18 mouse cellular contexts compared by ENCODE assay signal in the genomic region with DNA sequence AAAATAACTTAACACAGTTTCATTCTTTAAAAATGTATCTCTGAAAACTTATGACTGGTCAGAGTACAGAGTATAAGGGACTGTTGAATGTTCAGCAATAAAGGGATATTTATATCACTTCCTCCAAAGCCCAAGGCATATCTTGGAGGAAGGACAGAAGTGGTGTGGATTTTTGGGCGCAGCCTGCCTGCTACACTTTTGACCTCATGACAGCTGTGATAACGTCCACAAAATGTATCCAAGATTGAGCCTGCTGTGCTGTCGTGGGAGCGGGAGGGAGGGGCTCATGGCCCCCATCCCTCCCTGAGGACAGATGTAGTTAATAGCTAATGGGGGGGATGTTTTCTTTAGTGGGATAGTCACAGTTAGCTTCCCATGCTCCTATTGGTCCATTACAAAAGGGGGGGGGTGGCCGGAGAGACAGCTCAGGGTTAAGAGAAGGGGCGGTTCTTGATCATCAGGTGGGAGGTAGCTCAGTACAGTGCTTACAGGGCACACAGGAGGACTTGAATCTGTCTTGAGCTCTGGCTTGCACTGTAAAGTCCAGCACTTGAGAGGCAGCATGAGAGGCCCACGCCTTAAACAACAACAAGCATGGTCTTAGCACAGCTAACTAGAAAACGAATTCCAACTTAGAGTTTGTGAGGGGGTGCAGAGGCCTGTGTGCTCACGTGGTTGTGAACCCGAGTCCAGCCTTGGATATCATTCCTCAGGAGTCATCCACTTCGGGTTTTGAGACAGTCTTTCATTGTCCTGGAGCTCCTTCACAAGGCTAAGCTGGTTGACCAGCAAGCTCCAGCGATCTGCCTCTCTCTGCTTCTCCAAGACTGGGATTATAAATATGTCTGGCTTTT. TPM values are rescaled to one million over a fixed set of nuclear protein-coding genes. Genes with fewer than 3 reads are reported as not detected.
A peak's percentile ranks its signal among the peaks of the same experiment; 100 is the strongest.
DNase-seq lines count a peak whose midpoint lies in the region; ATAC-seq and TF ChIP-seq lines count a peak whose summit lies in the region.
"Had no signal": no experiment of that assay in that cellular context is flagged by ENCODE, and none has a peak within 500 bp of the region (broad histone marks: within the 10 kb centered on the region; RNA-seq: fewer than 3 reads in every experiment).

No protein-coding gene starts in this region.

- H3K27ac ChIP-seq in heart, embryonic 10.5 days, result peak overlapping the region; percentile 0; the same call in 1 of the 2 replicates
- H3K27ac ChIP-seq in kidney, embryonic 16.5 days (ENCODE audit: low read length), result 0 out of 2 replicates have a peak overlapping the region, but pooled peaks have one; percentile 6
- H3K27ac ChIP-seq in midbrain, embryonic 11.5 days (ENCODE audit: low read depth, low read length), result no peak overlapping the region
- H3K27ac ChIP-seq in midbrain, embryonic 15.5 days, result no peak overlapping the region
- 0 out of 2 replicates have a peak overlapping the region, but pooled peaks have one; percentile 13 for H3K27ac ChIP-seq in stomach, postnatal 0 days (replicated peaks)
- H3K27ac ChIP-seq: forebrain, embryonic 12.5 days; hindbrain, embryonic 12.5 days; liver, embryonic 15.5 days; midbrain, embryonic 13.5 days had no signal

- 54% methylated on average over 12 of the region's 12 CpGs for WGBS in heart, embryonic 10.5 days
- 61% methylated on average over 12 of the region's 12 CpGs for WGBS in kidney, embryonic 16.5 days
- 80% methylated on average over 12 of the region's 12 CpGs for WGBS in midbrain, embryonic 11.5 days
- WGBS in midbrain, embryonic 15.5 days, result 82% methylated on average over 12 of the region's 12 CpGs
- WGBS in stomach, postnatal 0 days, result 64% methylated on average over 12 of the region's 12 CpGs

- H3K9me3 ChIP-seq in heart, embryonic 10.5 days, result no peaks in the 10 kb centered on the region
- no peaks in the 10 kb centered on the region for H3K9me3 ChIP-seq in kidney, embryonic 16.5 days (ENCODE audit: low read length)
- no peaks in the 10 kb centered on the region for H3K9me3 ChIP-seq in midbrain, embryonic 11.5 days (ENCODE audit: control insufficient read depth, low read length)
- H3K9me3 ChIP-seq in midbrain, embryonic 15.5 days, result no peaks in the 10 kb centered on the region
- no peaks in the 10 kb centered on the region for H3K9me3 ChIP-seq in stomach, postnatal 0 days (ENCODE audit: control insufficient read depth, low read length)
- H3K9me3 ChIP-seq: forebrain, embryonic 12.5 days; hindbrain, embryonic 12.5 days; liver, embryonic 15.5 days; midbrain, embryonic 13.5 days had no signal

- peaks cover 36% of the 10 kb centered on the region for H3K36me3 ChIP-seq in heart, embryonic 10.5 days
- peaks cover 14% of the 10 kb centered on the region for H3K36me3 ChIP-seq in kidney, embryonic 16.5 days (ENCODE audit: insufficient read depth, low read length)
- peaks cover 4% of the 10 kb centered on the region for H3K36me3 ChIP-seq in midbrain, embryonic 11.5 days (ENCODE audit: control insufficient read depth, insufficient read depth, low read length)
- no peaks in the 10 kb centered on the region for H3K36me3 ChIP-seq in midbrain, embryonic 15.5 days (replicated peaks)
- H3K36me3 ChIP-seq in stomach, postnatal 0 days (ENCODE audit: control insufficient read depth, insufficient read depth, low read length), result no peaks in the 10 kb centered on the region

- no peak overlapping the region for H3K9ac ChIP-seq in kidney, embryonic 16.5 days (replicated peaks; ENCODE audit: low read length)
- no peak overlapping the region for H3K9ac ChIP-seq in midbrain, embryonic 11.5 days (ENCODE audit: low read length)
- H3K9ac ChIP-seq in midbrain, embryonic 15.5 days, result no peak overlapping the region
- no peak overlapping the region for H3K9ac ChIP-seq in stomach, postnatal 0 days (ENCODE audit: low read length)
- H3K9ac ChIP-seq: forebrain, embryonic 12.5 days; hindbrain, embryonic 12.5 days; liver, embryonic 15.5 days; midbrain, embryonic 13.5 days had no signal

- TF ChIP-seq CTCF in stomach, postnatal 0 days (IDR thresholded peaks at IDR 0.05; ENCODE audit: low read depth), result no peak

- no peak overlapping the region for H3K4me3 ChIP-seq in heart, embryonic 10.5 days
- H3K4me3 ChIP-seq in kidney, embryonic 16.5 days (ENCODE audit: low read length), result no peak overlapping the region
- H3K4me3 ChIP-seq in midbrain, embryonic 11.5 days (ENCODE audit: low read depth, low read length), result no peak overlapping the region
- no peak overlapping the region for H3K4me3 ChIP-seq in midbrain, embryonic 15.5 days
- H3K4me3 ChIP-seq in stomach, postnatal 0 days (ENCODE audit: low read depth, low read length), result no peak overlapping the region
- H3K4me3 ChIP-seq: forebrain, embryonic 12.5 days; hindbrain, embryonic 12.5 days; liver, embryonic 15.5 days; midbrain, embryonic 13.5 days had no signal

- peaks cover 17% of the 10 kb centered on the region; the same call in 1 of the 2 replicates for H3K4me1 ChIP-seq in heart, embryonic 10.5 days
- peaks cover 5% of the 10 kb centered on the region; the same call in 1 of the 2 replicates for H3K4me1 ChIP-seq in kidney, embryonic 16.5 days (ENCODE audit: insufficient read depth, low read length)
- H3K4me1 ChIP-seq in midbrain, embryonic 11.5 days (ENCODE audit: control insufficient read depth, insufficient read depth, low read length), result no peaks in the 10 kb centered on the region
- no peaks in the 10 kb centered on the region for H3K4me1 ChIP-seq in midbrain, embryonic 15.5 days
- H3K4me1 ChIP-seq in stomach, postnatal 0 days (replicated peaks; ENCODE audit: control insufficient read depth, insufficient read depth), result no peaks in the 10 kb centered on the region
- H3K4me1 ChIP-seq: forebrain, embryonic 12.5 days; hindbrain, embryonic 12.5 days; liver, embryonic 15.5 days; midbrain, embryonic 13.5 days had no signal

- DNase-seq in heart, embryonic 10.5 days (ENCODE audit: low spot score), result no peak
- no peak for DNase-seq in heart, adult 8-10 months (ENCODE audit: low spot score)
- no peak for DNase-seq in kidney, postnatal 10 days
- DNase-seq in midbrain, embryonic 11.5 days (ENCODE audit: low spot score, missing footprints), result peak; percentile 78
- peak; percentile 21 for DNase-seq in stomach, postnatal 0 days (ENCODE audit: low spot score)
- DNase-seq in cerebellum, postnatal 4 days (ENCODE audit: low spot score in 2 of 2), result no peak
- DNase-seq: adrenal gland, postnatal 36 days; cerebellum, adult 8-10 months; gastrocnemius, postnatal 25 days; thymus, postnatal 14 days had no signal

- peak; percentile 51 for ATAC-seq in kidney, embryonic 16.5 days (ENCODE audit: low FRiP score, low TSS enrichment)
- no peak for ATAC-seq in midbrain, embryonic 11.5 days (ENCODE audit: low FRiP score)
- ATAC-seq in midbrain, embryonic 15.5 days (replicated peaks), result no peak
- ATAC-seq in stomach, postnatal 0 days (ENCODE audit: low FRiP score, low TSS enrichment), result peak; percentile 74
- ATAC-seq: inflammation-experienced regulatory T-cells, adult 6 months; midbrain, embryonic 13.5 days had no signal

- H3K27me3 ChIP-seq in heart, embryonic 10.5 days (ENCODE audit: insufficient read depth, poor library complexity, severe bottlenecking), result no peaks in the 10 kb centered on the region
- H3K27me3 ChIP-seq in kidney, embryonic 16.5 days (ENCODE audit: insufficient read depth, low read length), result no peaks in the 10 kb centered on the region
- no peaks in the 10 kb centered on the region for H3K27me3 ChIP-seq in midbrain, embryonic 11.5 days (ENCODE audit: control insufficient read depth, insufficient read depth, low read length)
- no peaks in the 10 kb centered on the region for H3K27me3 ChIP-seq in midbrain, embryonic 15.5 days (replicated peaks)
- H3K27me3 ChIP-seq in stomach, postnatal 0 days (ENCODE audit: control insufficient read depth, insufficient read depth, low read length), result no peaks in the 10 kb centered on the region
- H3K27me3 ChIP-seq: forebrain, embryonic 12.5 days; hindbrain, embryonic 12.5 days; liver, embryonic 15.5 days; midbrain, embryonic 13.5 days had no signal

- TF ChIP-seq EP300 in stomach, postnatal 0 days (optimal IDR thresholded peaks at IDR 0.05), result no peak

- no peak overlapping the region for H3K4me2 ChIP-seq in kidney, embryonic 16.5 days (replicated peaks; ENCODE audit: low read depth, low read length)
- no peak overlapping the region for H3K4me2 ChIP-seq in midbrain, embryonic 11.5 days
- no peak overlapping the region for H3K4me2 ChIP-seq in midbrain, embryonic 15.5 days
- no peak overlapping the region for H3K4me2 ChIP-seq in stomach, postnatal 0 days (replicated peaks; ENCODE audit: low read depth)
- H3K4me2 ChIP-seq: forebrain, embryonic 12.5 days; hindbrain, embryonic 12.5 days; liver, embryonic 15.5 days; midbrain, embryonic 13.5 days had no signal

RNA-seq across cellular contexts. Expression of a gene that starts 38.0 kb away (rescaled TPM):
- polyA plus RNA-seq in heart, embryonic 10.5 days (2016; fragmentation: Nextera tagmentation; extraction: Ambion mirVana), result 42.1 and 58.5 TPM in 2 replicates
- 1 to 10 TPM; 4.3 to 7.9 (median 7.2) TPM for total RNA-seq in heart, adult 8-10 months (2022)
- polyA plus RNA-seq in kidney, embryonic 16.5 days (2015; fragmentation: Nextera tagmentation; extraction: Ambion mirVana), result 42.1 and 42.9 TPM in 2 replicates
- 58.8 and 65.6 TPM in 2 replicates for polyA plus RNA-seq in midbrain, embryonic 11.5 days (2014; fragmentation: Nextera tagmentation; extraction: Ambion mirVana)
- polyA plus RNA-seq in midbrain, embryonic 15.5 days (2015; fragmentation: Nextera tagmentation; extraction: Ambion mirVana), result 33.0 and 35.4 TPM in 2 replicates
- polyA plus RNA-seq in stomach, postnatal 0 days (2015; fragmentation: Nextera tagmentation; extraction: Ambion mirVana), result 13.7 and 13.9 TPM in 2 replicates
- total RNA-seq: neutrophil, adult 5-6 weeks had no signal

Comparison
In these comparisons a context has a peak if more than half of its experiments do, and no peak if none do; other contexts are left out.
1. DNase-seq: peak in midbrain, embryonic 11.5 days (single experiment) and stomach, postnatal 0 days (single experiment); none in heart, embryonic 10.5 days (single experiment), heart, adult 8-10 months (single experiment), kidney, postnatal 10 days (single experiment) and cerebellum, postnatal 4 days (0 of 2).
2. H3K27ac ChIP-seq: peak in heart, embryonic 10.5 days (single experiment), kidney, embryonic 16.5 days (single experiment) and stomach, postnatal 0 days (single experiment); none in midbrain, embryonic 11.5 days (single experiment) and midbrain, embryonic 15.5 days (single experiment).
3. ATAC-seq: peak in kidney, embryonic 16.5 days (single experiment) and stomach, postnatal 0 days (single experiment); none in midbrain, embryonic 11.5 days (single experiment) and midbrain, embryonic 15.5 days (single experiment).